In the genomic region with DNA sequence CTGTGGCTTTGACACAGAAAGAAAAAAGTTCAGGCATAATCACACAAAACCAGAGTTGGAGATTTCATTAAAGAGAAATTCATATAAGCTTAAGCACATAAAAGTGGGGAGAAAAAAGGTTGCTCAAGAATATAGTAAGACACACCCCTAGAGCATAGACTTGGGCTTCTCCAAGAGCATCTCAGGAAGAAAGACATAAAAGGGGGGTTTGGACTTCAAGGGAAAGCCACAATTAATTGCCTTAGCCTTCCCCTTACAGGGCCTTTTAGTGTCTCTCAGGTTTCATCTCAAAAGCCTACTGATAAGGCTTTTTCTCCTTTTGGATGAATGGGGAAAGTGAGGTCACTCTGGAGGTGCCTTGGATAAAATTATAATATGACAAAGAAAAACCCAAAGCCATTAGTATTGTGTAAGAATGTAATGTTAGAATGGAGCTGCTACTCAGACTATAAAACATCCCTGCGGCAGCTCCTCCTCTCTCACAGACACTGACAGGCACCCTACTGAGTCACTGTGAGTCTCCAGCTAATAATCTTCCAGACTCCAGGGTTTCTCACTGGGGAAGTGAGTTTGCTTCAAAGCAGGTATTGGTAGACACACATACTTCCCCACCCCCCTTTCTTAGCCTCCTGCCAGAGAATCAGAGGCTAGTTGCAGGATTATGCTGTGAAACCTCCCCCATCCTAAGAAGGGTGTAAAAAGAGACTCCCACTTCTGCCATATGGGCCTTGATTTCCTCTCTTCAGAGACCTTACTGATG, we compare ENCODE assay signal across 12 mouse cellular contexts.
DNase-seq lines count a peak whose midpoint lies in the region; ATAC-seq lines count a peak whose summit lies in the region.
"Had no signal": no experiment of that assay in that cellular context is flagged by ENCODE, and none has a peak within 500 bp of the region (broad histone marks: within the 10 kb centered on the region; RNA-seq: fewer than 3 reads in every experiment).

No protein-coding gene starts in this region.

- no peak overlapping the region for H3K4me3 ChIP-seq in forebrain, embryonic 12.5 days (replicated peaks)
- H3K4me3 ChIP-seq in midbrain, embryonic 15.5 days: no peak overlapping the region
- H3K4me3 ChIP-seq: erythroblast, embryonic 14.5 days; intestine, embryonic 15.5 days had no signal

- H3K36me3 ChIP-seq in forebrain, embryonic 12.5 days (replicated peaks): no peaks in the 10 kb centered on the region
- H3K36me3 ChIP-seq in midbrain, embryonic 15.5 days (replicated peaks): no peaks in the 10 kb centered on the region
- H3K36me3 ChIP-seq: intestine, embryonic 15.5 days had no signal

- no peaks in the 10 kb centered on the region for H3K27me3 ChIP-seq in forebrain, embryonic 12.5 days
- no peaks in the 10 kb centered on the region for H3K27me3 ChIP-seq in midbrain, embryonic 15.5 days (replicated peaks)
- H3K27me3 ChIP-seq: intestine, embryonic 15.5 days had no signal

- no peak overlapping the region for H3K4me2 ChIP-seq in forebrain, embryonic 12.5 days
- no peak overlapping the region for H3K4me2 ChIP-seq in midbrain, embryonic 15.5 days
- H3K4me2 ChIP-seq: intestine, embryonic 15.5 days had no signal

- H3K9ac ChIP-seq in forebrain, embryonic 12.5 days: no peak overlapping the region
- H3K9ac ChIP-seq in midbrain, embryonic 15.5 days: no peak overlapping the region
- H3K9ac ChIP-seq: intestine, embryonic 15.5 days had no signal

- peaks cover 6% of the 10 kb centered on the region; the same call in 1 of the 2 replicates for H3K4me1 ChIP-seq in forebrain, embryonic 12.5 days
- peaks cover 4% of the 10 kb centered on the region; the same call in 1 of the 2 replicates for H3K4me1 ChIP-seq in midbrain, embryonic 15.5 days
- H3K4me1 ChIP-seq: intestine, embryonic 15.5 days had no signal

- no peak overlapping the region for H3K27ac ChIP-seq in forebrain, embryonic 12.5 days
- no peak overlapping the region for H3K27ac ChIP-seq in midbrain, embryonic 15.5 days
- H3K27ac ChIP-seq: intestine, embryonic 15.5 days had no signal

- intact Hi-C loops in left cerebral cortex, postnatal 10 days (cut with DNase I): no loop called here

- DNase-seq in cerebellum, postnatal 10 days: peak; percentile 10 to 18
- DNase-seq in cerebellum, postnatal 36 days: no peak
- DNase-seq in left cerebral cortex, adult 9 months (ENCODE audit: low spot score in 2 of 2): peak; percentile 52 to 58
- DNase-seq in left cerebral cortex, postnatal 10 days (ENCODE audit: extremely low spot score in 1 of 2, low spot score in 2 of 2): no peak
- DNase-seq in spleen, postnatal 36 days (ENCODE audit: low spot score in 2 of 2): no peak
- no peak for DNase-seq in heart, adult 18-20 months
- DNase-seq: heart, postnatal 14 days; thymus, postnatal 14 days had no signal

- H3K9me3 ChIP-seq in forebrain, embryonic 12.5 days: no peaks in the 10 kb centered on the region
- no peaks in the 10 kb centered on the region for H3K9me3 ChIP-seq in midbrain, embryonic 15.5 days
- H3K9me3 ChIP-seq: intestine, embryonic 15.5 days had no signal

- ATAC-seq in forebrain, embryonic 12.5 days (ENCODE audit: low FRiP score): peak; percentile 71; the same call in 1 of the 2 replicates
- peak; percentile 66 for ATAC-seq in midbrain, embryonic 15.5 days (replicated peaks)
- ATAC-seq: intestine, embryonic 15.5 days had no signal

- 11% methylated on average over 1 of the region's 1 CpGs for WGBS in forebrain, embryonic 12.5 days
- WGBS in midbrain, embryonic 15.5 days: 14% methylated on average over 1 of the region's 1 CpGs

Comparison
In these comparisons a context has a peak if more than half of its experiments do, and no peak if none do; other contexts are left out.
1. DNase-seq: peak in cerebellum, postnatal 10 days (2 of 2) and left cerebral cortex, adult 9 months (2 of 2); none in cerebellum, postnatal 36 days (0 of 2), left cerebral cortex, postnatal 10 days (0 of 2), spleen, postnatal 36 days (0 of 2) and heart, adult 18-20 months (0 of 2).